Mouse (Mus musculus): ENCODE measurements around the gene Slc7a6os.
"Not testable (repeated sequence)": the region's sequence is repeated elsewhere in the genome, so short reads cannot be mapped to it uniquely, and the experiment has no call there.

The Slc7a6os gene

DNA sequence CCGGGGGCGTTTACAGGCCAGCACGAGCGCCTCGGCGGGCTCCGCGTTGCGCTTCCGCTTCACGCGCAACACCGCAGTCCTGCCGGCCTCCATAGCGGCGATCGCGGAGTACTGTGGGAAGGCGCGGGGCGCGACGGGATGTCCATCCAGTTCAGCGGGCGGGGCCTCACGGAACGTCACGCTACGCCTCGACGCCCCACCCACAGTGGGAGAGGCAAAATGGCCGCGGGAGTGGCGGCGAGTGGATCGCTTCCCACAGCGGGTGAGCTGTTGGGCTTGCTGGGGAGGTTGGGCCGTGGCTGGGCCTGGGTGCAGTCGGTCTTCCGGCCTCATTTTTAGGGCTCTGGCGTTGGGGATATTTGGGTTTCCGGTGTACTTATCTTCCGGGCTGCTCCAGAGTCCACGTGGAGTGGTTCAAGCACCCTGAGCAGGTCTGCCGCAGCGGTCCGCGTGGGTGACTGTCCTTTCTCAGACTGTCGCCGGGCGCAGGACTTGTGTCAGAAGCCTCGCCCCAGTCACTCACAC lies at the start of gene Slc7a6os, which contains the start of gene Prmt7:
Slc7a6os (minus strand) TSS at position 115 of the 525 bp plus-strand sequence.
Prmt7 (plus strand) TSS at position 116 of the 525 bp plus-strand sequence.
- peak; percentile 86 to 94 for DNase-seq (ENCODE audit: low spot score in 2 of 2)

DNA sequence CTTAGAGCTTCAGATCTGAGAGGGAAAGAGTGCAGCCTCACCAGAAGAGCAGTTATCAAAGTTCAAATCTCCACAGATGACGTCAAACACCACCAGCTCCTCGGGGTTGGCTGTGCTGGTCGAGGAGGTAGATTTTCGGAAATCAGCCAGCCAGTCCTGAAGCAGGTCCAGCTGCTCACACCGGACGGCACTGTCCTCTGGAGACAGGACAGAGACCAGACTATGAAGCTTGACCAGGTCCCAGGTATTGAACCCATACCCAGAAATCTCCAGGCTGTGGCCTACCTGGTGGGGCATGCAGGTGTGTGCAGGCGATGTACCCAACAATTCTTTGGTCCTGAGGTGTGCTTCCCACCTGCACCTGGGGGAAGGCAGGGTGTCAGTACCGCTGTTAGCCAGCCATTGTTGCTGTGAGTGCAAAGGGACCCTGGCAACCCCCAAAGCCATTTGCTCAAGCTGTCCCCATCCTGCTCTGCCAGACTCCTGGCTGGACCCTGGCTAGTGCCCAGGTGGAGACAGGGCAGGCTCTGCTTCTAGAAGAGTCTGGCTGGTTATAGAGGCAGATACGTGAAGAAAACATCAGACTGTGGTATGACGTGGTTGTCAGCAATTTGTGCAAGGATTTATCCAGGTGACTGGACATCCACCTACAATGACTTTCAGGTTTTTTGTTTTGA lies 49.0 kb upstream of the Slc7a6os start:
- peak in 1 of 2 experiments; percentile 34 for DNase-seq (ENCODE audit: low spot score in 2 of 2)

DNA sequence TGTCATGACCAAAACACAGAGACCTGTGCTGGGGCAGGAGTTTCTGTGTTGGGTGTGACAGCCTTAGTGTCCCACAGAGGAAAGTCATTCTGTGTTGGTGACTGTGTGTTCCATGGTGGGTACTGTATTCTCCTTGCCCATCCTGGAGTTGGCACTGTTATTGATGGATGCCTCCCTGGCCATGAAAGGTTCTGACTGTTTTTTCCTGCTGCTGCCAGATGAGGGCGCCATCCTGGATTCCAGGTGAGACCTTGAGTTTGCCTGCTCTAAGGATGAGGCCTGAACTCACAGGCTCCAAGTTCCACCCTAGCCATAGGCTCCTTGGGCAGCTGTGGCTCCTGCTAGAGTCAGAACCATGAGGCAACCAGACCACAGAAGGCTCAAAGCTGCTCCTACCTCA lies 47.4 kb upstream of the Slc7a6os start:
- no peak for DNase-seq (ENCODE audit: low spot score in 2 of 2)

DNA sequence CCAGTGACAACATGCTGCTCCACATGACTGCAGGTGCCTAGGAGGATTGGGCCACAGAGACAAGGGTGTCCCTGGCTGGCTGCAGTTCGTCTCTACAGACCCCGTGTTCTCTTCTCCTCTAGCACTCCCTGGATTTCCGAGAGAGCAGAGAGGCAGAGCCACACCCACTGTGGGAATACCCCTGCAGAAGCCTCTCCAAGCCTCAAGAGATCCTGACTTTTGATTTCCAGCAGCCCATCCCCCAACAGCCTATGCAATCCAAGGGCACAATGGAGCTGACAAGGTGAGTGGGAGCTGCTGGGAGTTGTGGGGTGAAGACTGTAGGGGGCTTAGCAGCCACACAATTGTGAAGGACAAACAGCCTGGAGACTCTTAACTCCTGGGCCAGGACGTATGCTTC lies 39.5 kb upstream of the Slc7a6os start:
- DNase-seq (ENCODE audit: low spot score in 2 of 2): no peak

DNA sequence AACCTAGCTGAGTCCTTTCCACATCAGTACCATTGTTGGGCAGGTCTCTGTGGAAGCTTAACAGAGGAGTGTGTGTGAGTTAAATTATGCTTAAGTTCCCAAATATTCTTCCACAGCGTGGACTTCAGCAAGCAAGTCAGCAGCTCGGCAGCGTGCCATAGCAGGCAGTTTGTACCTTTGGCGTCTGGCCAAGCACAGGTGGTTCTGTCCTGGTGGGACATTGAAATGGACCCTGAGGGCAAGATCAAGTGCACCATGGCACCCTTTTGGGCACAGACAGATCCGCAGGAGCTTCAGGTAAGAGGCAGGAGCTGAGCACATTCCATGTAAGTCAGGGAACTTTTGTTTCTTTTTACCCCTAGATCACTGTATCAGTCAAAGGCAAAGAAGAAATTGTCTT lies 26.4 kb upstream of the Slc7a6os start:
- no peak for DNase-seq (ENCODE audit: low spot score in 2 of 2)

DNA sequence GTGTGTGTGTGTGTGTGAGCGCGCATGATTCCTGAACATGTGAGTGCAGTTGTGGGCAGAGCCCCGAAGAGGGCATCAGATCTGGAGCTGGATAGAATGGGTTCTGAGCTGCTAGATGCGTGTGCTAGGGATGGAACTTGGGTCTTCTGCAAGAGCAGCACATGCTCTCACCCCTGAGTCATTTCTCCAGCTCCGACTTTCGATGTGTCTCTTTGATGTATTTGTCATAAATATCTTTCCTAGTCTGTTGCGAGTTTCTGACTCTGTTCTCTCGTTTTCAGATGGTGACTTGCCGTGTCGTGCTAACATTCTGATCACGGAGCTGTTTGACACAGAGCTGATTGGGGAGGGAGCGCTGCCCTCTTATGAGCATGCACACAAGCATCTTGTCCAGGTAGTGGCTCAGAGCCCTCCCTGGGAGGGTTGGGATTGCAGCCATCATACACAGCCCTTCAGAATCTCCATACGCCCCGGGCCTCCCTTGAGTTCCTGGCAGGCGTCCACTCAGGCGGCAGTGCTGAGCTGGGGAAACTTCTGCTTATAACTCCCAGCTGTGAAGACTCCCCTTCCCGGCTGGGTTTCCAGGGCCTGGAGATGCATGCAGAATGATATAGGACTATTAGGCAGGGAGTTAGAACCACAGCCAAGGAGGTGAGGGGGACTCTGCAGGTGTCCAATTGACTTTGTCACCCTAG lies 24.0 kb upstream of the Slc7a6os start:
- DNase-seq (ENCODE audit: low spot score in 2 of 2): no peak

DNA sequence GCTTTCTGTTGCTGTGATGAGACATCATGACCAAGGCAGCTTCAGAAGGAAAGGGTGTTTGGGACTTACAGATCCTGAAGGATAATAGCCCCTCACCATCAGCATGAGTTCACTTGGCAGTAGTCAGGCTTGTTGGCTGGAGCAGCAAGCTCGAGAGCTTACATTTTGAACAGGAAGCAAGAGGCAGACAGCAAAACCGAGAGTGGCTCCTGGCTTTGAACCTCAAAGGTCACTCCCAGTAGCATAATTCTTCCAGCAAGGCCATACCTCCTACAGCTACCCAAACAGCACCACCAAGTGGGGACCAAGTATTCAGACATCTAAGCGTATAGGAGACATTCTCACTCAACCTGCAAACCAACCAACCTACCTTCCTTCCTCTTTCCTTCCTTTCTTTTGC lies 22.0 kb upstream of the Slc7a6os start:
- no peak for DNase-seq (ENCODE audit: low spot score in 2 of 2)

DNA sequence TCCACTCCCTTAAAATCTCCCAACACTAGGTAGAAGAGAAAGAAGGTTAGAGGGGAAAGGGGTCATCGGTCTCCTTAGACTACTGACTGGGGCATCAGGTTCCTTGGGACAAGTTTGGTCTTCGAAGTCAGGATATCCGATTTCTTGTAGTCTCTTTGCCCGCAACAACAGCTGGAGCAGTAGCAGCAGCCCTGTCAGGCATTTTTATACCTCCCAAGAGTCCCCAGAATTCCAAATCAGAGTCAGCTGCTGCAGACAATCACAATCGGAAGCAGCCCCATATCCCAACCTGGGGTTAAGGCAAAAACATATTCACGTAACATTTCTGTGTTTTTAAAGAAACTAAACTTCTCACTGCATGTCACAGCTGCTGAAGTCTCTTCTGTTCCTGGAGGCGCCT lies 20.8 kb upstream of the Slc7a6os start:
- no peak for DNase-seq (ENCODE audit: low spot score in 2 of 2)

DNA sequence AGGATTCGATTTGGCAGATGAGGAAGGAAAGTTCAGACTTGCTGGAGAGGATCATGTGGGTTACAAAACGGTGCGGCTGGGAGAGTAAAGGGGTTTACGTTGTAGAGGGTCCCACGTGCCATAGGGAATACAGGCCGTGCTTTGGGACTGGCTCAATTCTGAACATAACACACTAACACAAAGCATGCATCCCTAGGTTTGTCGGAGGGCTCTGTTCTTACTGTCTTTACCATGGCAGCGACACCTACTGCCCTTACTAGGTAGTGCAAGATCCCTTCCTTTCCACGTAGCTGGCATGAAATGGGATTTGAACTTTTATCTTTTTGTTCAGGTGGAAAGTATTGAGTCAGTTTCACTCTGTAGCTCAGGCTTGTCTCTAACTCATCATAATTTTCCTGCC lies 15.9 kb upstream of the Slc7a6os start:
- DNase-seq (ENCODE audit: low spot score in 2 of 2): peak in 1 of 2 experiments; percentile 46

DNA sequence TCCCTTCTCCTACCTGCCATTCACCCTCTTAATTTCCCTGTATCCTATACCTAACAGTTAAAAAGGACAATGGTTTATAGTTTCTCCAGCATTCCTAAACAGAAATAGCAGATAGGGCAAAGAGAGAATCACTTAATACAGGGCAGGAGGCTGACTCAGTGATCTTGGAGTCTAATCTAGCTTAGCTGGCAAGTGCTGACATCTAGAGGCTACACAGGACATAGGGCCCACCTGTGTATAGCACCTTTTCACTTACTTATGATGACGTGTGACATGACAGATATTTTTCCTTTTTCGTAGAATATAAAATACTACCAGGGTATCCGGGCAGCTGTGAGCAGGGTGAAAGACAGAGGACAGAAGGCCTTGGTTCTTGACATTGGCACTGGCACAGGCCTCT lies 8.9 kb upstream of the Slc7a6os start:
- no peak for DNase-seq (ENCODE audit: low spot score in 2 of 2)

DNA sequence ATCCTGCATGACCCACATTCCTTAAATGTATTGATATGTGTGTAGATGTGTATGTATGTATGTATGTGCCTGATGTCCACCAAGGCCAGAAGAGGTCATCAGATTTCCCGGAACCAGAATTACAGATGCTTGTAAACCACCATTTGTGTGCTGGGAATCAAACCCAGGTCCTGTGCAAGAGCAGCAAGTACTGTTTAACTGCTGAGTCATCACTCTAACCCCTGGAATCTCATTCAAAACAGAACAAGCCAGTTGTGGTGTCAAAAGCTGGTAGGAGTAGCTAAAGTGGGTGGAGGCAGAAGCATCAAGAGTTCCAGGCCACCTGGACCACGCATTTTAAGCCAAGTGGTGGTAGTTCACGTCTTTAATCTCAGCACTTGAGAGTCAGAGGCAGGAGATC lies 3.2 kb upstream of the Slc7a6os start:
- DNase-seq (ENCODE audit: low spot score in 2 of 2): no peak

DNA sequence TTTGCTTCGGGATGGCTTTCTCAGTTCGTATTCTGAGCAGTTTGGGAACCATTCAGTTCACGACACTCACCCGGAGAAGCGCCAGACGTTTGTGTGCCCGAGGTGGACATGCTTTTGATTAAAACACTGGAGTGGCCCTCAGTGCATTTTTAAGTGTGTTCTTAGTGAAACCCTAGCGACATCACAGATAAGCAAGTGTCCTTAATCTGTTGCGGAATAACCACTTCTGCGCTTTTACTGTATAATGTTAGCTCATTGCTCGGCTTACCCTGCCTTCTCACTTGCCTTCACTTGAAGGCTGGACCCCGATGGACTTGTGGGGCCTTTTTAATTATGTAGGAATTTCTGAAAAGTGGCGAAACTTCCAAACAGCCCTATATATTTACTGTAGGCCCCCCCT lies 686 bp upstream of the Slc7a6os start:
- DNase-seq (ENCODE audit: low spot score in 2 of 2): no peak

DNA sequence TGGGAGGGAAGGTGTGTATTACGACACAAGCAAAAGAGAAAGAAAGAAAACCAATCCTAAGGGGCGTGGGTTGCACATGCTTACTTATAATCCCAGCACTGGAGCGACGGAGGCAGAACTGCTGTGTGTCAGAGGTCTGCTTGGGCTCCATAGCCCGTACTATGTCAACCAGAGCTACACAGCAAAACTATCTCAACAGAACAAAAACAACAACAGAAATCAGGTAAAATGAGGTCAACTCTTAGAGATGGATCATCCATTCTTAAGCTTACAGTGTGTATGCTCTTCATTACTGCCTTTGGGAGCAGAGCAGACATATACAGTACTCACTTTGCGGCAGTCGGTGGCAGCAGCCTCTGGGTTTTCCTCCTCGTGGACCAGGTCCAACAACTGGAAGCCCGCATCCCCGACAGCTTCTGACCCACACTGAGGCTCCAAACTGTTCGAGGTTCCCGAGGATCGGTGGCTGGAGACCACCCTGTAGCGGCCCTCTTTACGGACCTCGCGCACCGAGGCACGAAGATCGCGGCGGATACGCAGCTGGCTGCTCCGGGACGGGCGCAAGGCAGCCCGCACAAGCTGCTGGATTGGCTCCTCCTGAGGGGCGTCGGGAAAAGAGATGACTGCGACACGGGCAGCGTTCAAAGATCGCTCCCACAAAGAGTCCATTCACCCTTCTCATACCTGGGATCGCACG lies 552 bp downstream of the Slc7a6os start:
- DNase-seq (ENCODE audit: low spot score in 2 of 2): peak in 1 of 2 experiments; percentile 24

DNA sequence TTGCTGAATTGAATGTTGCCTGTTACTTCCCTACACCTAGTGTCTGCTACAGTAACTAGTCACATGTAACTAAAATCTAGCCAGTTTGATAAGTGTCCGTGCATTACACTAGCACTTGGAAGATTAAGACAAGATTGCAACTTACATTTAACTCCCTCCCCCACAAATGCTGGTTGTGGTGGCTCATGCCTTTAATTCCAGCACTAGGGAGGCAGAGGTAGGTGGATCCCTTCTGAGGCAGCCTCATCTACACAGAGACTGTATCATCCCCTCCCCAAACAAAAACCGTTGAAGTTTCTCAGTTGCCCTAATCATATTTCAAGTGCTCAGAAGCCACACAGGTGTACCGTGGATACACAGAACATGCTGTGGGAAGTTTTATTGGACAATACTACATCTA lies 11.1 kb downstream of the Slc7a6os start:
- not testable (repeated sequence) for DNase-seq (ENCODE audit: low spot score in 2 of 2)

DNA sequence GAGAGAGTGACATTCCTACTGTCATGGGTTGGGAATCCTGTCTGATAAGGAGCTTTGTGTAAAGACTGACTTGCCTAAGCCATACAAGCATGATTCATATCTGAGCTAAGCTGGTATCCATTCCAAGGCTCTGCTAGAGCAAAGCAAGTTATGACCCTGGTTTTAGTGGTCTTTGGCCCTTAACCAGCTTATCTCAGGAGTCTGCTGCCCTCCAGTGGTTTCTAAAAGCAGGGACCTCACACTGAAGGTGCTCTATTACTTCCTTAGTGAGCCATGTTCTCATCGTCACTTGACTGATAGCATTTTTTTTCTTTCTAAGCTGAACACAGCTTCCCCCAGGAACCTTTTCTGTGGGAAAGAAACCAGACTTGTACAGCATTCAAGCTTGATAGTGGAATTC lies 12.0 kb downstream of the Slc7a6os start:
- DNase-seq (ENCODE audit: low spot score in 2 of 2): peak in 1 of 2 experiments; percentile 15

DNA sequence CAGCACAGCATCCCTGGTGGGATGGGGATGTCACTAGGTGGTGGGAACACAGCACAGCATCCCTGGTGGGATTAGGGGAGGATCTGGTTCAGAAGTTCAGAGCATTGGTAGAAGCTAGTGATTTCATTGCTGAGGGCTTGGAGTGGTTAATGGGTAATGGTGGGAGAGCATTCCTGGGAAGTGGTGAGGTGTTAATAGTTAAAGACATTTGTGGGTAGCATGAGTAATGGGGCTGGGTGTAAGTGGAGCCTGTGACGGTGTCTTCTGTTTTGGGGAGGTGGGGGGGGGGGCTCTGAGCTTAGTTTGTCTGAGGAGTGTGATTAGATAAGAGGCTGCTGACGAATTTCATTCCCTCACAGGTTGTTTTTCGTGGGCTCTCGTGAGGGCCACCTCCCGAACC lies 16.7 kb downstream of the Slc7a6os start:
- DNase-seq (ENCODE audit: low spot score in 2 of 2): no peak

DNA sequence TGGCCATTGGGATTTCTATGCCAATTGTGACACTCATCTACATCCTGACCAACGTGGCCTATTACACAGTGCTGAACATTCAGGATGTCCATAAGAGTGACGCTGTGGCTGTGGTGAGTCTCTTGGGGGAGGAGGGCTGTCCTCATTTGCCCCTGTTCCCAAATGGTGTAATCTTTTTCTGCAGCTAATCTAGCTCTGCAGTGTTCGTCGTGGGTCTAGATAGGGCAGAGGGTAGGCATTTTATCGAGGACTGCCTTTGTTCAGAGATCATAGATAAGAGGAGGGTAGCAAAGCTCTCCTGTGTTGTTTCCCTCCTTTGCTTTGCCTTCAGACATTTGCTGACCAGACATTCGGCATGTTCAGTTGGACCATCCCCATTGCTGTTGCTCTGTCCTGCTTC lies 17.6 kb downstream of the Slc7a6os start:
- DNase-seq (ENCODE audit: low spot score in 2 of 2): no peak

DNA sequence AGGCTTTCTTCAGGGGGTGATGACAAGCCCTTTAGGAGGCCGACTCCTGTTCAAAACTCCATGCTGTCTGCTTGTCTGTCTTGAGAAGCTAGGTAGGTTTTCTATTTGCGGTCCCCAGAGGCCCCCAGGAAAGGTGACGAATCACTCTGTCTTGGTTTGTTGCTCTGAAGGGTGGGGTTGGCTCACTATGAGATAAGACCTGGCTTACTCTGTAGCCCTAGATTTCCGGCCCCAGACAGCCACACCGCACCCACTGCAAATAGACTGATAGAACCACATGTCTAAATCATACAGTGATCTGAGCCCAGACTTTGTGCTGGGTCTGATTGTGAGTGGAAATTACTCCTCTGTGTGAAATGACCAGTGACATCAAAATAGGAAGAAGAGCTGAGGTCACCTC lies 19.1 kb downstream of the Slc7a6os start:
- no peak for DNase-seq (ENCODE audit: low spot score in 2 of 2)

DNA sequence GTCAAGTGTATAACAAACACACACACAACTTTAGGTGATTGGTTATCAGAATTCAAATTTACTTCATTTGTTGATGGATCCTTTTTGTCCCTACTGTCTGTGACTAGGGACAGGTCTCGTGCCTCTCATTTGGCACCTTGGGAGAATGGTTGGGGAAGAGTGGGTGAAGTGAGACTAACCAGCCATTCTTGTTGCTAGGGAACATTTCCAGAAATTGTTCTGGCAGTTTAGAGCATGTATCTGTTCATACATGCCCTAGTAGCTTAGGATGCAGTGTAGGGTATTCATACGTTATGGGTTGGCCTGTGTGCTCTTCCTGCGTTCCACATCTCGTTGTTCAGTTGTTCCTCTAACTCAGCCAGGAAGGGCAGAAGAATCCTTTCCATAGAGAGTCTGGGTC lies 21.6 kb downstream of the Slc7a6os start:
- no peak for DNase-seq (ENCODE audit: low spot score in 2 of 2)

DNA sequence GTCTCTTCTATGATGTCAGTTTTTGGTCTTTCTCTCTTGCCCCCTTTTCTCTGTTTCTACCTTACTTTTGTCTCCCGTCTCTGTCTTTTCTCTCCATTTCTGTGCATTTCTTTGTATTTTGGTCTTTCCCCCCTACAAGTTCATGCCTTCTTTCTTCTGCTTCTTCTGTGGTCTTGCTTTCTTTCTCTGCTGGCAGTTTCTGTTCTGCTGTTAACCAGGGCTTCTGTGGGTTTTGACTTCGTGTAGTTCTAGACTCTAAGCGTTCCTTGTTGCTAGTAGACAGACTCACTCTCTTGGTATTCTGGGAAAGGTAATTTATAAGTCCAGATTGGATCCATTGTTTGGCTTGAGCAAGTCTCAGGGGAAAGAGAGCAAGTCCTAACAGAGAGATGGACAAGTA lies 24.3 kb downstream of the Slc7a6os start:
- DNase-seq (ENCODE audit: low spot score in 2 of 2): no peak

DNA sequence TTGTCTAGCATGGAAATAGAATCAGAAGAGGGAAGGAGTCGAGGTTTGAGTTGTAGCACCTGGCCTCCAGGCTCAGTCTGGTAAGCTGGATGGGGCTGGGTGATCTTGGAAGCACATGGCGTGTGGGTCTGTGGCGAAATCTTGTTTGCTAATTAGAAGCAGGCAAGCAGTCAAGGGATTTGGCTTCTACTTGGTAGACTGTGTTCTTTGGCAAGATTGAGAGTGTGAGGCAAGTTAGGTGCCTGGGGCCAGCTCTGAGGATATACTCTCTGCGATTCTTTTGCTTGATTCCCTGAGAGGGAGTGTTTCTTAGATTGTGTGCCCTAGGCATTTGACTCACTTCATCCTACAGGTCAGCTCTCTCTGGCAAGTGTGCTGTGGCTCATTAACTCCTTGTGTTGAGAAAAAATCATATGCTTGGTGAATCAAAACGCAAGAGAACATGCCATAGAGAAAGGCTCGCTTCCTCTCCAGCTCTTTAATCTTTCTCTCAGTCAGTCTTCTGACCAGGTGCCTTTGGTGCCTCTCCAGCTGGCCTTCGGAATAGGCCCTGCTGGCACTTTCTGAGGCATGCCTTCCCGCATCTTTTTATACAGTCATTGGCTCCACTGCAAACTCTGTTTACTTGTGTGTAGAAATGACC lies 25.0 kb downstream of the Slc7a6os start:
- no peak for DNase-seq (ENCODE audit: low spot score in 2 of 2)

DNA sequence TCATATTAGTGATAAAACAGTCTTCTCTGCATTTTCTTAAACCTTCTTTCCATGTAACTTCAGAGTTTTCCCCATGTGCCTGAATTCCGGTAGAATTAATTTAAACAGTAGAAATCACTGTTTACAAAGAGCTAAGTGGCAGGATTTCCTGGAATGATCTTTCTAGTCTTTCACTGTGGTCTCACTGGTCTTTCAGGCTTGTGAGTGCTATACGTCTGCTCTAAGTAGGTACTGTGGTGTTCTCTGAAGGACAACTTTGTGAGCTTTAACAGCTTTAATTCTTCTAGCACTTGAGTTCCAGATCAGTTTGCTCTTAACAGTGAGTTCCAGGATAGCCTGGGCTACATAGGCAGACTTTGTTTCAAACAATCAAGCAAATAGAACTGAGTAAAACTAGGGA lies 32.3 kb downstream of the Slc7a6os start:
- no peak for DNase-seq (ENCODE audit: low spot score in 2 of 2)

Data from cerebellum, postnatal 4 days (tissue).